Mouse (Mus musculus) cerebellum, adult 11 months (tissue): ENCODE measurements around the gene Anp32a.

ENCODE experiments used
- DNase-seq: peaks from one replicate; pipeline ENCODE4 v3.0.0; 2022

Gene Anp32a

GRCm38 (mm10) chr9:62347201-62347600, 6.1 kb downstream of the Anp32a start:
- DNase-seq = no peak

- DNase-seq = no peak
Measured at GRCm38 (mm10) chr9:62348050-62348449, 7.0 kb downstream of the Anp32a start.

- DNase-seq = no peak
Measured at GRCm38 (mm10) chr9:62348467-62348985, 7.4 kb downstream of the Anp32a start.

GRCm38 (mm10) chr9:62349250-62349649, 8.2 kb downstream of the Anp32a start:
- DNase-seq = no peak

GRCm38 (mm10) chr9:62350721-62351120, 9.6 kb downstream of the Anp32a start:
- no peak for DNase-seq

- no peak for DNase-seq
Measured at GRCm38 (mm10) chr9:62351200-62351599, 10.1 kb downstream of the Anp32a start.

GRCm38 (mm10) chr9:62353784-62354183, 12.7 kb downstream of the Anp32a start:
- DNase-seq = no peak

- DNase-seq = no peak
Measured at GRCm38 (mm10) chr9:62354838-62355719, 14.0 kb downstream of the Anp32a start.

- DNase-seq = no peak
Measured at GRCm38 (mm10) chr9:62355763-62356162, 14.7 kb downstream of the Anp32a start.

- no peak for DNase-seq
Measured at GRCm38 (mm10) chr9:62357593-62357992, 16.5 kb downstream of the Anp32a start.

GRCm38 (mm10) chr9:62358851-62359250, 17.8 kb downstream of the Anp32a start:
- no peak for DNase-seq

- DNase-seq = no peak
Measured at GRCm38 (mm10) chr9:62360889-62361288, 19.8 kb downstream of the Anp32a start.

- no peak for DNase-seq
Measured at GRCm38 (mm10) chr9:62362835-62363385, 21.8 kb downstream of the Anp32a start.

GRCm38 (mm10) chr9:62363619-62364018, 22.5 kb downstream of the Anp32a start:
- DNase-seq = peak; percentile 90

- DNase-seq = no peak
Measured at GRCm38 (mm10) chr9:62364216-62364615, 23.1 kb downstream of the Anp32a start.

- DNase-seq = no peak
Measured at GRCm38 (mm10) chr9:62364831-62365230, 23.7 kb downstream of the Anp32a start.

- DNase-seq = no peak
Measured at GRCm38 (mm10) chr9:62365326-62366080, 24.4 kb downstream of the Anp32a start.

GRCm38 (mm10) chr9:62366478-62367458, 25.7 kb downstream of the Anp32a start:
- DNase-seq = no peak

- no peak for DNase-seq
Measured at GRCm38 (mm10) chr9:62367510-62368071, 26.5 kb downstream of the Anp32a start.

- DNase-seq = no peak
Measured at GRCm38 (mm10) chr9:62368256-62368905, 27.3 kb downstream of the Anp32a start.

GRCm38 (mm10) chr9:62369172-62369571, 28.1 kb downstream of the Anp32a start:
- no peak for DNase-seq
